ENCODE assay signal across 8 mouse cellular contexts in the genomic region with DNA sequence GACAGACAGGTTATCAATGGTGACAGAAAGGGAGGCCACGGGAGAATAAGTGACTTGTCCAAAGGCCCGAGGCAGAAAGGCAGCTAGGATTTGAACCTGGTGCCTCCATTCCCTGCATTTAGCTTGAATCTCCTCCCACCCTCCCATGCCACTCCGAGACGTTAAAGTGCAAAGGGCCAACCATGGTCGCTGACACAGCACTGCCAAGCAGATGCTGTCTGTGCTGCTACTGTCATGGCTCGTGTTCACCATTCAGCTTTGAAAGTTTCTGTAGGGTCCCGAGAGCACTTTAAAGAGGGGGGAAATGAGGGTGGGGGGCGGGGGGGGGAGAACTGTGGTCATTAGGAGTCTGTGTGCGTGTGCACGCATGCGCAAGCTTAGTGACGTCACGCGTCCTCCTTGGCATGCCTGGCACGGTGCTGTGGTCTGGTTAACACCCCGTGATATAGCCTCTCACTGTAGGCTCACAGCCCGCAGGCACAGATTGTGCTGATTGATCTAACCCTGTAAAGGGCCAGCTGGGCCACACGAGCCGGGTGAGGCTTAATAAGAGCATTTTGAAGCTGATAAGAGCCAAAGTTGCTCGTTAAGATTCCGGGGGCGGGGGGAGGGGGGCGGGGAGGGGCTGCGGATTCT.
A peak's percentile ranks its signal among the peaks of the same experiment; 100 is the strongest.
DNase-seq lines count a peak whose midpoint lies in the region; ATAC-seq lines count a peak whose summit lies in the region.

No protein-coding gene starts in this region.

- H3K9ac ChIP-seq in kidney, embryonic 15.5 days, result no peak overlapping the region
- no peak overlapping the region for H3K9ac ChIP-seq in hindbrain, embryonic 11.5 days (ENCODE audit: low read depth, low read length)
- peak overlapping the region; percentile 10; the same call in 1 of the 2 replicates for H3K9ac ChIP-seq in limb, embryonic 15.5 days

- H3K4me2 ChIP-seq in kidney, embryonic 15.5 days, result peak overlapping the region; percentile 40
- H3K4me2 ChIP-seq in hindbrain, embryonic 11.5 days (replicated peaks; ENCODE audit: low read depth, low read length), result no peak overlapping the region
- peak overlapping the region; percentile 48 for H3K4me2 ChIP-seq in limb, embryonic 15.5 days

- H3K36me3 ChIP-seq in kidney, embryonic 15.5 days, result no peaks in the 10 kb centered on the region
- H3K36me3 ChIP-seq in hindbrain, embryonic 11.5 days (ENCODE audit: control insufficient read depth, insufficient read depth, low read length), result no peaks in the 10 kb centered on the region
- no peaks in the 10 kb centered on the region for H3K36me3 ChIP-seq in limb, embryonic 15.5 days

- peaks cover 29% of the 10 kb centered on the region for H3K27me3 ChIP-seq in kidney, embryonic 15.5 days
- no peaks in the 10 kb centered on the region for H3K27me3 ChIP-seq in hindbrain, embryonic 11.5 days (ENCODE audit: control insufficient read depth, insufficient read depth, low read length)
- no peaks in the 10 kb centered on the region for H3K27me3 ChIP-seq in limb, embryonic 15.5 days

- DNase-seq in kidney, adult 18-20 months, result no peak
- DNase-seq in brain, embryonic 18.5 days (ENCODE audit: low read depth, low spot score), result peak; percentile 18
- DNase-seq in hindbrain, embryonic 11.5 days (ENCODE audit: low spot score), result peak; percentile 8
- peak; percentile 23 to 44 for DNase-seq in right cerebral cortex, adult 2 months (ENCODE audit: low spot score in 2 of 2)
- DNase-seq in cerebellum, adult 11 months, result no peak
- DNase-seq in yolk sac, embryonic 10.5 days (ENCODE audit: low spot score), result no peak

- no peak overlapping the region for H3K27ac ChIP-seq in kidney, embryonic 15.5 days
- no peak overlapping the region for H3K27ac ChIP-seq in hindbrain, embryonic 11.5 days (ENCODE audit: low read depth, low read length)
- H3K27ac ChIP-seq in limb, embryonic 15.5 days, result no peak overlapping the region

- no peak overlapping the region for H3K4me3 ChIP-seq in kidney, embryonic 15.5 days (replicated peaks)
- no peak overlapping the region for H3K4me3 ChIP-seq in hindbrain, embryonic 11.5 days (ENCODE audit: low read depth, low read length)
- H3K4me3 ChIP-seq in limb, embryonic 15.5 days, result peak overlapping the region; percentile 24

- peak; percentile 49; the same call in 1 of the 2 replicates for ATAC-seq in kidney, embryonic 15.5 days (replicated peaks; ENCODE audit: low FRiP score)
- no peak for ATAC-seq in hindbrain, embryonic 11.5 days (ENCODE audit: low FRiP score)
- peak; percentile 77 for ATAC-seq in limb, embryonic 15.5 days (ENCODE audit: insufficient number of reproducible peaks, low FRiP score, low TSS enrichment, low read depth)

- H3K9me3 ChIP-seq in kidney, embryonic 15.5 days (replicated peaks), result no peaks in the 10 kb centered on the region
- H3K9me3 ChIP-seq in hindbrain, embryonic 11.5 days (ENCODE audit: control insufficient read depth, low read length), result no peaks in the 10 kb centered on the region
- H3K9me3 ChIP-seq in limb, embryonic 15.5 days, result no peaks in the 10 kb centered on the region

- H3K4me1 ChIP-seq in kidney, embryonic 15.5 days, result peaks cover 5% of the 10 kb centered on the region; the same call in 1 of the 2 replicates
- H3K4me1 ChIP-seq in hindbrain, embryonic 11.5 days (replicated peaks; ENCODE audit: control insufficient read depth, insufficient read depth, low read length), result no peaks in the 10 kb centered on the region
- peaks cover 26% of the 10 kb centered on the region for H3K4me1 ChIP-seq in limb, embryonic 15.5 days

- WGBS in kidney, embryonic 15.5 days, result 38% methylated on average over 24 of the region's 24 CpGs
- WGBS in hindbrain, embryonic 11.5 days, result 68% methylated on average over 24 of the region's 24 CpGs
- WGBS in limb, embryonic 15.5 days, result 14% methylated on average over 24 of the region's 24 CpGs

Comparison
In these comparisons a context has a peak if more than half of its experiments do, and no peak if none do; other contexts are left out.
1. DNase-seq: peak in brain, embryonic 18.5 days (single experiment), hindbrain, embryonic 11.5 days (single experiment) and right cerebral cortex, adult 2 months (2 of 2); none in kidney, adult 18-20 months (single experiment), cerebellum, adult 11 months (single experiment) and yolk sac, embryonic 10.5 days (single experiment).